Mouse (Mus musculus): ENCODE data around the gene Kcmf1.

- TF ChIP-seq EP300 (IDR thresholded peaks at IDR 0.05; ENCODE audit: low read depth) (no peak), CTCF (IDR thresholded peaks at IDR 0.05; ENCODE audit: low read depth) (no peak)
Measured at GRCm38 (mm10) chr6:72921081-72921480, 21.3 kb upstream of the Kcmf1 start.

All from liver, embryonic 14.5 days (tissue).